Mouse (Mus musculus): ENCODE data around the gene Olfr821. TPM values are rescaled to one million over a fixed set of nuclear protein-coding genes. Genes with fewer than 3 reads are reported as not detected.

Gene Olfr821
- not detected in 2 replicates for polyA plus RNA-seq (2012; rRNA removed)

GRCm38 (mm10) chr10:130030048-130030447, at the start of gene Olfr821:
Gene Olfr821 (plus strand): TSS chr10:130030348.

GRCm38 (mm10) chr10:129984962-129985361, 45.2 kb upstream of the Olfr821 start, which contains the start of gene Gm10310:
Gene Gm10310 (minus strand): TSS chr10:129985062.

GRCm38 (mm10) chr10:130012321-130012720, 17.8 kb upstream of the Olfr821 start, which contains the start of gene Olfr820:
Gene Olfr820 (plus strand): TSS chr10:130012621.

GRCm38 (mm10) chr10:130070910-130071309, 40.8 kb downstream of the Olfr821 start, which contains the start of gene Olfr822:
Gene Olfr822 (plus strand): TSS chr10:130071210.

Other genes with a start within 250 kb of the Olfr821 start
- not detected in 2 replicates for gene Olfr810, start 235.4 kb upstream of the Olfr821 start, polyA plus RNA-seq (2012; rRNA removed)
- gene Olfr811, start 226.0 kb upstream of the Olfr821 start, polyA plus RNA-seq (2012; rRNA removed): not detected in 2 replicates
- not detected in 2 replicates for gene Olfr812, start 184.3 kb upstream of the Olfr821 start, polyA plus RNA-seq (2012; rRNA removed)
- not detected in 2 replicates for gene Olfr813, start 175.0 kb upstream of the Olfr821 start, polyA plus RNA-seq (2012; rRNA removed)
- not detected in 2 replicates for gene Olfr814, start 150.5 kb upstream of the Olfr821 start, polyA plus RNA-seq (2012; rRNA removed)
- not detected in 2 replicates for gene Olfr815, start 124.5 kb upstream of the Olfr821 start, polyA plus RNA-seq (2012; rRNA removed)
- not detected in 2 replicates for gene Olfr816, start 114.8 kb upstream of the Olfr821 start, polyA plus RNA-seq (2012; rRNA removed)
- not detected in 2 replicates for gene Olfr818, start 81.2 kb upstream of the Olfr821 start, polyA plus RNA-seq (2012; rRNA removed)
- gene Olfr819, start 63.1 kb upstream of the Olfr821 start, polyA plus RNA-seq (2012; rRNA removed): not detected in 2 replicates
- not detected in 2 replicates for gene Olfr247, start 54.2 kb upstream of the Olfr821 start, polyA plus RNA-seq (2012; rRNA removed)
- not detected in 2 replicates for gene Gm10310, start 45.3 kb upstream of the Olfr821 start, polyA plus RNA-seq (2012; rRNA removed)
- gene Olfr820, start 17.7 kb upstream of the Olfr821 start, polyA plus RNA-seq (2012; rRNA removed): not detected in 2 replicates
- not detected in 2 replicates for gene Olfr822, start 40.9 kb downstream of the Olfr821 start, polyA plus RNA-seq (2012; rRNA removed)
- not detected in 2 replicates for gene Olfr823, start 85.0 kb downstream of the Olfr821 start, polyA plus RNA-seq (2012; rRNA removed)
- not detected in 2 replicates for gene Olfr824, start 99.7 kb downstream of the Olfr821 start, polyA plus RNA-seq (2012; rRNA removed)
- gene Olfr825, start 136.4 kb downstream of the Olfr821 start, polyA plus RNA-seq (2012; rRNA removed): not detected in 2 replicates
- not detected in 2 replicates for gene Olfr826, start 153.8 kb downstream of the Olfr821 start, polyA plus RNA-seq (2012; rRNA removed)
- gene Olfr827, start 184.1 kb downstream of the Olfr821 start, polyA plus RNA-seq (2012; rRNA removed): not detected in 2 replicates
- gene Neurod4, start 249.9 kb downstream of the Olfr821 start, polyA plus RNA-seq (2012; rRNA removed): not detected in 2 replicates

Measured in stomach, adult 2 months (tissue).